Mouse (Mus musculus): ENCODE data around the gene Ppp1r12b.

Gene Ppp1r12b

GRCm38 (mm10) chr1:134796076-134796475 is 159.7 kb downstream of the Ppp1r12b start:
- no peak for DNase-seq (ENCODE audit: low spot score)

GRCm38 (mm10) chr1:134791456-134791855 is 164.3 kb downstream of the Ppp1r12b start:
- no peak for DNase-seq (ENCODE audit: low spot score)

DNA sequence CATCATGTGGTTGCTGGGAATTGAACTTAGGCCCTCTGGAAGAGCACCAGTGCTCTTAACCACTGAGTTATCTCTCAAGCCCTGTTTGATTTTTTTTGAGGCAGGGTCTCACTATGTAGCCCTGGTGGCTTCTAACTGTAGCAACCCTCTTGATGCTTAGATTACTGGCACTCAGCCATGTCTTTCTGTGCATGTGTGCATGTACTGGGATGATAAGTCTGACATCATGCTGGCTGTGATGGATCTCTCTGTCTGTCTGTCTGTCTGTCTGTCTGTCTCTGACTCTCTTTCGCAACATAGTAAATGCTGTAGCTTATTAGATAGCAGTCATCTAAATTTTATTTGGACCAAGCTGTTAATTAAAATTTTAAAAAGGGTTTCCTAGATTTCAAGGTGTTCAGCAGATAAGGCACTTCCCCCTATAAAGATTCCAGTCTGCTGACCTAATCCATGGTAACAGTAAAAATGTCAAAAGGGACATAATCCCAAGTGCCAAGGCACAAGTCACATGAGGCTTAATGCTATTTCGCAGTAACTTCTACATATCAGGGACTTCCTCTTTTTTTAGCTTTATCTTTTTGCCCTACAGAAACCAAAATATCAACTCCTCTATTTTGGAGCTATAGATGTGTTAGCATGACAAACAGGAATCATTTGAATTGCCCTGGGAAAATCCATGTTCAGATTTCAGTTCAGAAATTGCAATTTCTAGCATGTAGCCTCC is 164.9 kb downstream of the Ppp1r12b start:
- no peak for DNase-seq (ENCODE audit: low spot score)

DNA sequence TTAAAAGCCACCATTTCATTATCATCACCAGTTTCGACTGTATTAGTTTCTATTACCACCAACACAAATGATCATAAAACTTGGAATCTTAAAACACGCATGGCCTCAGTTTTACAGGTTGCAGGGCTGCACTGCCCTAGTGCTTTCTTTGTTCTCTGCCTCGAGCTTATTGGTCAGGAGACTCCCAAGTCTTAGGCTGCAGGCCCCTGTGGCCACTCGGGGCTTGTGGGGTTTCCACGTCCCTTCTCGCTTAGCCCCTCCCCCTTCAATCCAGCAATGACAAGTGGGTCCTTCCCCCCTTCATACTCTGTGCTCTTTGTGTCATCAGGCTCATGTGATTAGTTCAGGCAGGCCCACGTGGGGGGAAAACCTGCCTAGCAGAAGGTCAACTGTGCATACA is 167.6 kb downstream of the Ppp1r12b start:
- DNase-seq (ENCODE audit: low spot score) = no peak

DNA sequence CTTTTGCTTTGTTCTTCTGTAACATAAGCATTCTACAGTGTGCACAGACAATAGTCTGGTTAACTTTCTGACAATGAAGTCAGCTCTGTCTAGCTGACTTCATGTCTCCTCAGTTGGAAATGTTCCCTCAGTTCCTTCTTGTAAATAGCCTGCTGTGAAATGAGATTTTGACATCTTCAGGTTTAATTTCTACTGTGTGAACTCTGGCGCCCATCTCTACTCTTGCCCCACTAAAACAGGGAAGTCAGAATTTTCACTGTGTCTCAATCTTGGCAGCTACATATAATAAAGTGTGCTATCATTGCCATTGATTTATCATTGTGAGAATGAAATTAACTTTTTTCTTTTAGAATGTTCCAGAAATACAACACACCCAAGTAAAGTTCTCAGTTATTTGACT is 170.8 kb downstream of the Ppp1r12b start:
- no peak for DNase-seq (ENCODE audit: low spot score)

DNA sequence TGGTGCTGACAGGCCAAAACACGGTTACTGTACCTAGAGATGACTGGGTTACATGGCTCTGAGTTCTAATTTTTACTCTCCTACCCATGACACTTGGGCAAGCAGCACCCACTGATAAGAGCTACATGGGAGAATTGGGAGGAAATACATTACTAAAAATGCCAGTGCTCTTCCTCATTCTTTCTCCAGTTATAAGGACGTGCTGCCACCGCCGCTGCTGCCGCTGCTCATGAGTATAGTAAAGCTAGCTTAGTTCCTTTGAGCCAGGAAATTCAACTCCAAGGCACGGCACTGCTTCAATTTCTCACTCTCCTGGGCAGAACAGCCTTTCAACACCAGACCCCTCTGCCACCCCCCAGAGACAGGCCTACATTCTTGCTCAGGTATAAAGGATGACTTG is 171.3 kb downstream of the Ppp1r12b start:
- no peak for DNase-seq (ENCODE audit: low spot score)

DNA sequence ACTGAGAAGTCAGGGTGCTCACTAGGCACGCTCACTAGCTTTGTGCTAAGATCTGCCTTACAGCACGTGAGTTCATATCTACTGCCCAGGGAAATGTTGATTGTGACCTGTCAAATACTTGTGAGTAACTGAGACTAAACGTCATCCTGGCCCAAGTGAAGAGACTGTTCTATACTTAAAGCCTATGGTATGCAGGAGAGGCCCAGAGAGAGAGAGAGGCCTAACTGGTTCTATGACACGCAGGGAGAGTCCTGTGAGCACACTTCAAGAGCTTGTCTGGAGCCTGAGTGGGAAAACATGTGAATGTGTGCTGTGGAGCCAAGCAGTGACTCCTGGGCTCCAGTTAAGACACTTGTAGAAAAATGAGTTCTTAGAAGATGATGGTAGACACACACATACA is 171.8 kb downstream of the Ppp1r12b start:
- no peak for DNase-seq (ENCODE audit: low spot score)

- no peak for DNase-seq (ENCODE audit: low spot score)
Measured at GRCm38 (mm10) chr1:134782797-134783196, 172.9 kb downstream of the Ppp1r12b start.

DNA sequence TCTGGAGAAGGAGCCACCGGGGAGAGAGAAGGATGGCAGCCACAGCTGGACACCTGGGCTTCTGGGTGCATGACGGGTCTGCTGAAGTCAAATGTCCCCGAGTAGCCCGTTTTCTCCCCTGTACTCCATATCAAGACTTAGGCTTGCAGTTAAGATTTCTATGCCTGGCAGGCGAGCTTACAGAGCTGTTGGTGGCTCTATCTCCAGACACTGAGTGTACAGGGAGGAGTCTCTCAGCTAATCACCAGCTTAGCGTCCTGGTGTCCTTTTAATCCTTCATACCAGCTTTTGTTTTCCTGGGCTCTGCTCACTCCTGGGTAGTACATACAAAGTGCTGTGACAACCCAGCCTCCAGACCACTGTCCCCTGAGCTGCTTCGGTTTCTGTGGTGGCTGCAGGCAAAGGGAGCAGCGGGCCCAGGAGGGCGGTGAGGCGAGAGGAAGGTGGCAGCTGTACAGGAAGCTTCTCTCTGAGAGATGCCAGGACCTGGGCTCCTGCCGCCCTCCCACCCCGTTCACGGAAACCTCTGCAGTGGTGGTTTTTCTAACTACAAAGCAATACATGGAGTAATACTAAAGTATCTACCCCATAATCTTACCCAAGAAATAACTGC is 177.7 kb downstream of the Ppp1r12b start:
- no peak for DNase-seq (ENCODE audit: low spot score)

DNA sequence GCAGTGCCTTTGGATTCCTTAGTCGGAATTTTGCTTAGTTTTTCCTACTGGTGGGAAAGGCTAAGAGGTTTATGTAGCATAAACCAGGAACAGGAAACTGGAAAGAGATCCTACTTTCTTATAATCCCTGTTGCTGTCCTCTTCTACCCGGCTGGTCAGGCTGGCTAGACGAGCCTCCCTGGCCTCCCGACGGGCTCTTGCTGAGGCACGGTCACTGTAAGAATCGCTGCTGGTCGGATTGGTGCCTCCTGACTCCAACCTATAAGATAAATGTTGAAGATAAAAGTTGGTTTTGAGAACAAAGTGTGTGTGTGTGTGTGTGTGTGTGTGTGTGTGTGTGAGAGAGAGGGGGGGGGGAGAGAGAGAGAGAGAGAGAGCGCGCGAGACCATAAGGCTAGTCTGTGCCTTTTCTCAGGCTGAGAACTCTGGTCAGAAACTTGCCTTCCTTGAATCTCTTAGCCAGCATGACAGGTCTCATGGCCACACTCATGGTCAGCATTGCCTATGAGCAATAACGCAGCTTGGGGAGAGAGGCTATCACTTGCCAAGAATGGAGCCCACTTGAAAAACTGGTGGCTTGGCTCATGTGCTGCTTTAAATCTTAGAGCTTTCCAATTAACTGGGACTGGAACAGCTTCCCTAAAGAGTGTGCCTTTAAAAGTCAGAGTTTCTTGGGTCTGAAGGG is 178.4 kb downstream of the Ppp1r12b start:
- no peak for DNase-seq (ENCODE audit: low spot score)

- DNase-seq (ENCODE audit: low spot score) = peak; percentile 59
Measured at GRCm38 (mm10) chr1:134775631-134776030, 180.1 kb downstream of the Ppp1r12b start.

DNA sequence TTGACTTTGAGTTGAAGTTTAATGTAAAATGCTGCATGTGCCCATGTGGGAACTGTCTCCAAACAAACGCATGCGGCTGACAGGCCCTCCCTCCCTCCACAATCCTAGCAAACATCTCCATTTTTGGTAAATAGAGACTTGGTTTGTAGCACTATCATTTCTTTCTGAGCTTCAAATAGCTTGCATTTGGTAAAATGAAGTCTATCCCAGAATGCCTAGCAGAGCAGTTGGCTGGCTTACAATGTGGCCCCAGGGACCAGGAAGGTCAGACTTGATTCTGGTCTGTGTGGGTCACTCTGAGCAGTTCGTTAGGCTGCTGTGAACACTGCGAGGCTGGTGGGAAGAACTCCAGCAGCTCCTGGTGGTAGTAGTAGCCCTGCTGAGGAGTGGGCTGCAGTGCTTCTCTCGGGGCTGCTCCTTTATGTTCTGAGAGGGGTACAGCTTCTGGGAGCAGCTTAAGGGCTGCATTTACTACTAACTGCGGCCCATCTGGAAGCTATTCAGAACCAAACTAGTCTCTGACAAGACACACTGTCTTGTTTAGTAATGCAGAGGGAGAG is 180.9 kb downstream of the Ppp1r12b start:
- DNase-seq (ENCODE audit: low spot score) = peak; percentile 40

- no peak for DNase-seq (ENCODE audit: low spot score)
Measured at GRCm38 (mm10) chr1:134774247-134774646, 181.5 kb downstream of the Ppp1r12b start.

DNA sequence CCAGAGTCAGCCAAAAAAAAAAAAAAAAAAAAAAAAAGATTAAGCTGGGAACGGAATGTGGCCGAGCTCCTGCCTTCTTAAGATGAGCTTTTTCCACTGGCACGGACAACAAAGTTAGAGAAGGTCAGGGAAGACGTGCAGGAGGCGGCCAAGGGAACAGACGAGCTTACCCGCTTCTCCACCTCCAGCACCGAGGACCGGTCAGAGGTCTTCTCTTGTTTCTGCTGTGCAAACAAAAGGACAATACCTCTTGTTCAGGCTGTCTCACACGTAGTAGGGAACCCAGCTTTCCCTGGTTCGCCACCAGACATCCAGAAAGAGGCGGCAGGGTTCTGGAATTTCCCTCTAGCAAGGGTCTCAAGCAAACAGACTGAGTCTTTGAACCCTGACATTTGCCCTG is 182.5 kb downstream of the Ppp1r12b start:
- no peak for DNase-seq (ENCODE audit: low spot score)

DNA sequence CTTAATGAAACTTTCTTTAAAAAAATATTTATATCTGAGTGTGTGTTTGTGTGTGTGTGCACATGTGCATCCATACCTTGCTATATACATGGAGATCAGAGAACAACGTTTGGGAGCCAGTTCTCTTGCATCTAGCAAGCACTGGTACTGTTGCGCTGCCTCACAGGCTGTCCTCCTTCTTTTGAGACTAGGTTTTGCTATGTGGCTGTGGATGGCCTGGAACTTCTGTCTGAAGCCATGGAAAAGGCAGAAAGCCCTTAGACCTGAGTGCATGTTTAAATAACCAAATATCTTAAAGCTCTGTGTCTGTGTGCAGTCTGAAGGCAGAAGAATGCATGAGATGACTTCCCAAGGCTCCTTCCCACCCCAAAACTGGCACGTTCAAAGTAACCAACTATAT is 182.9 kb downstream of the Ppp1r12b start:
- no peak for DNase-seq (ENCODE audit: low spot score)

GRCm38 (mm10) chr1:134771999-134772398 is 183.7 kb downstream of the Ppp1r12b start:
- no peak for DNase-seq (ENCODE audit: low spot score)

DNA sequence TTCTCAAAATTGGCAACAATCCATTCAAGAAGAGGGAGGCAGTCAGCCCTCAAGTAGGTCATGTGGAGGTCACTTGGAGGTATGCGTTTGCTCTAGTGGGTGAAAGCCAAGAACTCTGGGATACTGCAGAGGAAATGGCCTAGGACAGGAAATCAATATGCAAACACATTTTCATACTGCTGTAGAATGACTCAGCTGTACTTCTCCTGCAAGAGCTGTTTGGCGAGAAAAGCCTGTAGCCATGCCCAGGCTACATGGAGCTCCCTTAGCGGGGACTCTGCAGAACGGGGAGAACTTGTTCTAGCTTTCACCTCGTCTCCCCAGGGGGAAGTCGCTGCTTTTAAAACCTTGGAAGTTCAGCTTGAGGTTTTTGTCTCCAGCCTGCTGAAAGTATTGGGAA is 184.4 kb downstream of the Ppp1r12b start:
- no peak for DNase-seq (ENCODE audit: low spot score)

- DNase-seq (ENCODE audit: low spot score) = no peak
Measured at GRCm38 (mm10) chr1:134770312-134770711, 185.4 kb downstream of the Ppp1r12b start.

GRCm38 (mm10) chr1:134766448-134766847 is 189.3 kb downstream of the Ppp1r12b start:
- no peak for DNase-seq (ENCODE audit: low spot score)

DNA sequence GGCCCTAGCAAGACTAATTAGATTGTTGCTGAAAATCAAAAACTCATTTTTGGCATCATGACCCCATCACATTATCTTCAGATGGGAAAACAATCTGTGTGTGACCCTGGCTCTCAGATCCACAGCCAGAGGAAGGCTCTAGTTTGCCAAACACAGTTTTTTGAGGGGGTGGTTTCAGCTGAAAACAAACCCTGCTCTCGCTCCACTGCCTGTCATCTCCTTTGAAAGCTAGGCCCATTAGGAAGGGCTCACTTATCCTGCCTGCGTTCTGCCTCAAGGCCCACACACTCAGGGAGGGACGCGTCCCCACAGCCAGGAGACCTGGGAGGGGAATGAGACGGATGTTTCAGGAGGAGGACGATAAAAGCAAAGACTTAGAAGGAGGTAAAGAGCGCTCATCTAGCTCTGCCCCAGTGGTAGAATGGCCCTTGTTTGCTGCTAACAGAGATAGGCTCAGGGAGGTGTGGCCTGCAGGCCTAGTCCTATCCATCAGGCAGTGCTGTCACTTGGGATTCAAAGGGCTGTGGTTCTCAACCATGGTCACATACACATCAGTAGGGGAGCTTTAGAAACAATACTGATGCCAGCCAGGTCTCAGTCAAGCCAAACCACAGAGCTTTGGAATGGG is 190.8 kb downstream of the Ppp1r12b start:
- DNase-seq (ENCODE audit: low spot score) = no peak

DNA sequence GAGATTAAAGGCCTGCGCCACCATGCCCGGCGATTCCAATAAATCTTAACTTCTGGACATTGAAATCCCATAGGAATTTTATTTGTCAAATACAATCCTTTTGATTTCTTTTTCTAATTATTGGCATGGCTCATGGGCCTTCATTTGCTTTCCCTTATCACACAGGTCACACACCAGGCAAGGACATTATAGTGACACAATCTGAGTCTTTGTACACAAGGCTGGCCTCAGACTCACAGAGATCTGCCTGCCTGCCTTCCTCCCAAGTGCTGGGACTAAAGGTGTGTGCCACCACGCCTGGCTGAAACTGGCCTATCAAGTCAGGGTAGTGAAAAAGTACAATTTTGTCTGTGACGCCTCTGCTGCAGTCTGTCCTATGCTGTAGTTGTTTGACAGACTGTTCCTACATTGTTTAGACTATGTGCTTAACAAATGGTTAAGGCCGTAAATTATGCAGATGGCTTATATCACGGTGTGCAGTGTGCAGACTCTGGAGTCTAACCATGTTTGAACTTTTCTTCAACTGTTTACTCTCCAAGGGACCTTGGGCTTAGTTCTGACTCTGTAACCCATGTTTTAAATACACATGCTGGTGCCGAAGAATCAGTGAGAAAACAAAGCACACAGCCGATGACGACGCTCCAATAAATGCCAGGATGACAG is 191.8 kb downstream of the Ppp1r12b start:
- DNase-seq (ENCODE audit: low spot score) = no peak

- DNase-seq (ENCODE audit: low spot score) = no peak
Measured at GRCm38 (mm10) chr1:134763250-134763649, 192.5 kb downstream of the Ppp1r12b start.

All from embryo, embryonic 10.5 days (tissue).